Mouse (Mus musculus) ZHBTc4 (cell line): Measurements from ENCODE around the gene Plpp3.
A peak's percentile ranks its signal among the peaks of the same experiment; 100 is the strongest.

Experiments
- DNase-seq: peaks from one replicate; pipeline ENCODE4 v3.0.0-alpha.2; 2011; ENCODE audit warnings: low read depth, low spot score

Plpp3 gene

DNA sequence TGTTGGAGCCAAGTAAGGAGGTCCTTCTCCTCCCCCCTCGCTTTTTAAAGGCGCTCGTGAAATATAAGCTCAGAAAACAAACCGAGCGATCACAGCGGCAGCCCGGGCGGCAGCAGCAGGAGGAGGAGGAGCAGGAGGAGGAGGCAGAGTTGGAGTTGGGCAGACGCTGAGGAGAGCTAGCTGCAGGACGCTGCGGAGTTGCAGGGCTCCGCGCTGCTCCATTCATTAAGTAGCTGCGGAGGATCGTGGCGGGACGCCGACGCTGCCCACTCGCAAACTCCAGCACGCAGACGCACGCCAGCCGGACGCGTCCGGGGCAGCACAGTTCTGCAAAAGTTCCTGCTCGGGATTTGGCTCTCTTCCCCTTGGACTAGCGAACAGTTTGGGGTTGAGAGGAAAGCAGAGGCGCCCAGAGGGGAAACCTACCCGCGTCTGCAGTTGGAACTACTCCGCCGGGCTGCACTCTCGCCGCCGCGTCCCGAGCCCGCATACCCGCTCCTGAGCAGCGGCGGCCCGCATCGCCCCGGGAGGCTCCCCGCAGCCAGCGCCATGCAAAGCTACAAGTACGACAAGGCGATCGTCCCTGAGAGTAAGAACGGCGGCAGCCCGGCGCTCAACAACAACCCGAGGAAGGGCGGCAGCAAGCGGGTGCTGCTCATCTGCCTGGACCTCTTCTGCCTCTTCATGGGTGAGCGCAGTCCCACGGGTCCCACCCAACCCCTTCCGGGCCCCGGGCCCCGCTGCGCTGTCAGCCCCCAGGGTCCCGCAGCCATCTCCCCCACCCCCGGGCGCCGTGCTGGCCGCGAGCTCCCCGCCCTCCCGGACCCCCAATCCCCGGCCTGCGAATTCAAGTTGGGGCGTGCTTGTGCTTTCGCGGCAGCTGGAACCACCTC lies at the start of gene Plpp3:
Gene Plpp3 (plus strand): TSS at position 72 of the 893 bp plus-strand sequence.
- DNase-seq: peak; percentile 84

DNA sequence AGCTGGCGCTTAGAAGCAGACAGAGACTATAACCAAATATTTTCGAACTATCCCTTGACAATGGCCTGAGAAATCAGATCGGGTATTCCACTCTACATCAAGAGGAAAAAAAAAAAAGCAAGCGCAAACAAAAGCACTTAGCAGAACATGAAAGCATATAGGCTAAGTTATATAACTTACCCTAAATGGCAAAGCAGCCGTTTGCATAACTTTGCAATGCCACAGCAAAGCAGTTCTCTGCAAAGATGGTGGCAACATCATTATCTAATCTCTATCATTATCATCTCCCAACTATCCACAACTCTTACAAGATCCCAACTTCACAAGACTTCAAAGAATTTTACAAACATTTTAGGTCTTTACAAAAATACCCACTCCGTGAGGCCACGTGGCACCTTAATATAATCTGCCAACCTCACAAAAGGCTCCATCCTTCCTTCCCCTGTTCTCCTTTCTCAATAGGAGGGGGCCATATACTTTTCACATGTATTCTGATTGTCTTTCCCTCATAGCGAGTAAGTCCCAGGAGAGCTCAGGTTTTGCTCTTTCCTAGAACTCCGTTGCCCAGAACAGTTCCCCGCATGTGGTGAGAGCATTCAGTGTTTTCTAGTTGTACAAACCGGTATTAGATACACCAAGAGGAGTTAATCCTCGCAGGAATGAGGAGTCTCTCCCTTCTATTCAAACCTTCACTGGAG lies 49.1 kb upstream of the Plpp3 start:
- no peak for DNase-seq

DNA sequence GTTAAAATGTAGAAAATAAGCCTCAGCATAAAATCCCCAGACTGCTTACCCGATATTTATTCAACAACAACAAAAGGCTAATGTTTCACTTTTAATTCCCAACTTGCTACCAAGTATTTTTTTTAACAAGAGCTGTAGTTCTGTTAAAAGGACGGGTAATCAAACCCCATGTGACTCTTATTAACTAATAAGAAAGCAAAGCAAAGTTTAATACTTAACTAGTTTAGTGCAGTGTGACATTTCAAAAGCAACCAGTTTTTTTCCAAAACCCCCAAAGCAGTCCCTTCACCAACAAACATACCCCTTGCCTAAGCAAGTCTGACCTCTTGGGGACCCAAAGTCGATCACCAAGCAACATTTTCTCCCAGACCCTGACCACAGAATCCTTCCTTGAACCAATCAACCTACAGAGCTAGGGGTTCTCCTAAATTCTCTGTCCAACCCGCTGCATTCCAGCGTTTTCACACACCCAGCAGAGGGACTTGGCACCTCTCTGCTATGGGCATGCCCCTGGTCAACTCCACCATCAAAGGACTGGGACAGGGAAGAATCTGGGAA lies 48.4 kb upstream of the Plpp3 start:
- DNase-seq: no peak

DNA sequence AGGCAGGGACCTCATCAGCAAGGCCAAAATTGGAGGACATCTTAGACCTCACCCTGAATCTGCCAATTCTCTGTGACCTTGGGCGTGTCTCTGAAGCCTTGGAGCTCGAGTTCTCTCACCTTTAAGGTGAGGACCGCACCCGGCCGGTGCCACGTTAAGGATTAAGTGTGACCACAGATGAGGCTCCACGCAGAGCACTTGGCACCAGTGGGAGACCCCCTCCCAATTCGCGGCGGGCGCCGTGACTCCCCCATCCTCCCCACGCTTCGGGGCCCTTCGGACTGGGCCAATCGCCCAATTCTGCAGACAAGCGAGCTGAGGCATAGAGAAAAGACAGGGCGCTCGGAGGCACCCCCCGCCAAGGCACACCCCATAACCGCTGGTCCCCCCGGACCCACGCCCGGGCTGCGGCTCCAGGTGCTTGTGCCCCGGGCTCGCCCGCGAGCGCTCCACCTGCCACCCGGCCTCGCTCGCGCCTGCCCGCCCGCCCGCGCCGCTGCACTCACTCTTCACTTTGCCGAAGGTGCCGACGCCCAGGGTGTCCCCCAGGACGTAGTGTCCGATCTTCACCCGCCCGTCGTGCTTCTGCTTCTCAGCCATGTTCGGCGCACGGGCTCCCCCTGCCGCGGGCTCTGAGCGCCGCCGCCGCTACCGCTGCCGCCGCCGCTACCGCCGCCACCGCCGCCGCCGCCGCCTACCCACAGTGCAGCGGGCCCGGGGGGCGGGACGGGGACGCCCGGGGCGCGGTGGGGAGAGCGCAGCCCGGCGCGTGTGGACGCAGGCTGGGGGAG lies 47.8 kb upstream of the Plpp3 start, which contains the start of gene Prkaa2:
Gene Prkaa2 (minus strand): TSS at position 692 of the 791 bp plus-strand sequence.
- peak; percentile 74 for DNase-seq

DNA sequence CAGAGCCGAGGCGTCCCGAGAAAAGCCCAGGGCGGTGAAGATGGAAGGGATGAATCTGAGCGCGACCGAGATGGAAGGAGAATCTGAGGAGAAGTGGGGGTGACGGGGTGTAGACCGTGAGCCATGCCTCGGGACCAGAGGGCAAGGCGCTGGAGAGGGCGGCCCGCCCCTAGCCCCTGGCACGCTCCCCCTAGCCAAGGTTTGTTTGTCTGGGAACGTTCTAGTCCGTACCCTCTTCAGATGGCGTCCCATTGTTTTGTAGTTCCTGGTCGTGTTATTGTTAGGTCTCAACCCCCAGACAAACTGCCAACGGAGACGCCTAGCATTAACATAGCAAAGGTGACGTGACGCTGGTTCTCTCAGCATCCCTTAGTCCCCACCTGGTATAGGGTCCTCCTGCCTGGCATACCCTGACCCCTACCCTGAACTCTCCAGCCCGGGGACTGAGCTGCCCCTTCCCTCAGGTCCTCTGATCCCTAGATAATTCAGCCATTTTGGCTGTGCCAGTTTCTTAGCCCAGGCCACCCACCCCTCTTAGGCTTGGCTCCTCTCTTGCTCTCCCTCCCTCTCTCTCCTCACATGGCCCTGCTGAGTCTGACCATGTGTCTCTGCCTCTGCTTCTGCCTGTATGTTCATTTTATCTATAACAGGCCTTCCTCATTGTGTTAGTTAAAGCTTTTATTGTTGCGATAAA lies 47.0 kb upstream of the Plpp3 start:
- no peak for DNase-seq

DNA sequence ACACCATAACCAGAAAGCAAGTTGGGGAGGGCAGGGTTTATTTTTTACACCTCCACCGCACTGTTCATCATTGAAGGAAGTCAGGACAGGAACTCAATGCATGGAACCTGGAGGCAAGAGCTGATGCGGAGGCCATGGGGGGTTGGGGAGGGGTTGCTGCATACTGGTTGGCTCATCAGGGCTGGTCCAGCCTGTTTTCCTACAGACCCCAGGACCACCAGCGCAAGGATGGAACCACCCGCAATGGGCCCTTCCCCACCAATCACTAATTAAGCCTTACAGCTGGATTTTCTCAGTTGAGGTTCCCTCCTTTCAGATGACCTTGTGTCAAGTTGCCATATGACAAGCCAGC lies 46.5 kb upstream of the Plpp3 start:
- no peak for DNase-seq

DNA sequence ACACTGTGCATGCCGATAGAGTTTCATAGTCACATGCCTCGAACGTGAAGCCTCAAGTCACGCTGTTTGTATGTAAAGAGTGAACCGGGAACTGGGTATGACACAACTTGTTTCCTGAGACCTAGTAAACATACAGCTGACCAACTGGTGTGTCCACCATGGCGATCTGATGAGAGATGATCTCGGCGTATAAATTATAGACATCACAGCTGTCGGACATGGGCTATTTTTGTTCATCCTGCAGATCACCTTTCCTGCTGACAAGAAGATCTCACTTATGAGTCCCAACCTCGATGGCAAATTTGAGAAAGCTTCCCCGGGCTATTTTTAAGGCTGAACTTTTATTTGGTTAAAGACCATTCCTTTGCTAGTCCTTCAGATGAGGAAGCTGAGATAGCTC lies 45.4 kb upstream of the Plpp3 start:
- DNase-seq: no peak

DNA sequence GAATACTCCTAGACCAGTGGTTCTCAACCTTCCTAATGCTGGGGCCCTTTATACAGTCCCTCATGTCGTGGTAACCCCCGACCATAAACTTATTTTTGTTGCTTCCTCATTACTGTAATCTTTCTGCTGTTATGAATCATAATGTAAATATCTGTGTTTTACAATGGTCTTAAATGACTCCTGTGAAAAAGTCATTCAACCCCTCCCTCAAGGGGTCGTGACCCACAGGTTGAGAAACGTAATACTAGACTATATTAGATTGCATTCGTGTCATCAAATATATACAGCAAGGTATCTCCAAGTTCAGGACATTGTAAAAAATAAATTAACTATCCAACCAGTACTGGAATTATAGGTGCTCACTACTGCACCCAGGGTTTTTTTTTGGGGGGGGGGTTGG lies 44.1 kb upstream of the Plpp3 start:
- DNase-seq: no peak

DNA sequence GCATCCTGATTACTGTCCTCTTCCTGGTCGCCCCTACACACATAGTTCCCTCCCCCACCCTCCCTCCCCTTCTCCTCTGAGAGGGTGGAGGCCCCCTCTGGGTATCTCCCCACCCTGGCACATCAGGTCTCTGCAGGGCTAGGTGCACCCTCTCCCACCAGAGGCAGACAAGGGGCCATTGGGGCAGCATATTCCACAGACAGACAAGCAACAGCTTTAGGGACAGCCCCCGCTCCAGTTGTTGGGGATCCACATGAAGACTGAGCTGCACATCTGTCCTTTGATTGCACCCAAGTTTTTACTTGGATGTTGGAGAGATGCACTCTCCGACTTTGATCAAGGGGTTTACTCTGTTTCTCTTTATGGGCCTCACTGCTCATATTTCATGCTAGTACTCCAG lies 43.7 kb upstream of the Plpp3 start:
- no peak for DNase-seq

DNA sequence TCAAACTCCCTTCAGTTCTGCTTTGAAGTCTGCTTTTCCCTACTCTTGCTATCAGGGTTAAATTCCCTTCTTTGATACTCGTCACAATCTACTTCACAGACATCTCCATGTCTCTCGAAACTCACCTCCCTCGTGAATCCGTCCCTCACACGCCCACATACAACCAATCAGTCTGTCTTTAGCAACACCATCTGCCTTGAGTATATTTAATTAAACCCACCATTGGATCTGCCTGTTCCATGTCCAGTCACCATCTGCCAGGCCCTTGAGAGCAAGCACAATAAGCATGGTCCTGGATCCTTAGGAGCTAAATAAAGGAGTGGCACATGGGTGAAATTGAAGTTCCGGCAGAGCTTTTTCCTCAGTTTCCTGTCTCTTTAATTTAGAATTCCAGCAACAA lies 36.1 kb upstream of the Plpp3 start:
- DNase-seq: no peak

DNA sequence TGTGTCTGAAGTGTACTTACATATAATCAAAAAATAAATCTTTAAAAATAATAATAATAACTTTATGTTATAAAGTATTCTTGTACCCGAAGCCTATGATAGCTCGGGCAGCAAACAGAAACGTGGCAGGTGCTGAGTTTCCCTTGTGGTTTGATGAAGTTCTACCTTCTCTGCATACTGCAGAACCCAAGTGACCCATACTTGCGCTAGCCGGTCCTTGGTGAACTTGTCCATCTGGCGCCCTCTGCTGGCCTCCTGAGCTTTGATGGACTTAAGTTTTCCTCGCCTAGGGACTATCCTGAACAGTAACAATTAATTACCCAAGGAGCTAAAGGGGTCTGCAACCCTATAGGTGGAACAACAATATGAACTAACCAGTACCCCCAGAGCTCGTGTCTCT lies 34.7 kb upstream of the Plpp3 start:
- peak; percentile 84 for DNase-seq

DNA sequence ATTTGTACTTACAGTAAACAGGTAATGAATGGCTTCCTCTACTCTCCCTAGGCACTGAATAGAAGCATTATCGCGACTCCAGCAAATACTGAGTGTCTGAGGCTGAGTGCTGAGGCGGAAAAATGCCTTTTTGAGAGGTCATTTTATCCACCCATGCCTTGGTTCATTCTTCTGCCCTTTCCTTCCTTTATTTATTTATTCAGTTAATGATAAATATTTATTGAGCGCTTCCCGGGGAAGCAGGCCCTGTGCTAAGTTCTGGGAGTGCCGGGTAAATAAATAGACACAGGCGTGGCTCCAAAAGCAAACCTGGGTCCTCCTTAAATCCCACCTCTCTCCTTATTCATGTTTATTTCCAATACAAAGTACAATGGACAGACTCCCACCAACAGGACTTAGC lies 27.9 kb upstream of the Plpp3 start:
- DNase-seq: no peak

DNA sequence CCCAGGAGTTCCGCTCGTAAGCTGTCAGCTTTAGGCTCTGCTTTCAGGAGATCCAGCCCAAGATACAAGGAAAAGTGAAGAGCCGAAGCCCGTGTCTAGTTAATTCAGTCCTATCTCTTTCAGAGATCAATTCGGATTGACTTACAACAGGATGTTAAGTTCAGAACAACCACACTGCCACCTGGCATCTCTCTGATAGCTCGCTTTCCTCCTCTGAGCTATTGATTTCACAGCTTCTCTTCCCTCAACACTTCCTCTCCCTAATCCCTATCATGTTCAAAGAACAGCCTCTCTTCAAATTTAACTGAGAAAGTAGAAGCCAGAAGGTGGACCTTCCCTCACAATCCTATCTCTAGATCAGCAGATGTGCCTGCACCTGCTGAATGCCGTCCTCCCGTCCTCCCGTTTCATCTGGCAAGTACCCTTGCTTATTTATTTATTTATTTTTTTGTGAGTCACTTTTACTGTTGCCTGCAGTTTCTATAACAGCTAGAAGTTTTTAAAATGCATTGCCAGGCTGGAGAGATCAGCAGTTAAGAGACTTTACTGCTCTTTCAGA lies 25.3 kb upstream of the Plpp3 start:
- DNase-seq: no peak

DNA sequence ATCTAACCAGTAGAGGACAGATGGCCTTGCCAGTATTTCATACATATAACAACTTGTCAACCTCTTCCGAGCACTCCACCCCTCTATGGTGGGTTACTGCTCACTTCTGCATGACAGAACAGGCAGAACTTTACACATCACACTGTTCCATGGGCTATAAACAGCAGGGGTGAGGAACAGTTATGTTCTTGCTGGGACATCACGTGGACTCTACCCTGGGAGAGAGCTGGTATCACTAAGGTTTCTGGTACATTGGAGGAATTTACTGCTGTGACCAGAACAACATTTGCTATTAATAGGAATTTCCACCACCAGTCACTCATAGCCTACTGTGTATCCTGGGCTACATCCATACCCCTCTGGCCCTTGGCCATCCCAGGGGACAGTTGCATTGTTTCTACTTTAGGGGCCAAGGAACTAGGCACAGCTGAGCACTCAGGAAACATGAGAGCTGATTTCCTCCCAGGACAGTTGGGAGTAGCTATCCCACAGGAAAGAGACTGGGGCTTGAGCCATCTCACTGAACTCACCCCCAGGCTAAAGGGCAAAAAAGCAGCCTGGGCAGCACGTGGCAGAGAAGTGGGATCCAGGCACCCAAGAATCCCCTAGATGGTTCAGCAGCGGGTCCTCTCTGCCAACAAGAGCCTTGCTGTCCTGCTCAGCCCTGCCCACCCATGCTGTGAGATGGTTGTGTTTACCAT lies 23.6 kb upstream of the Plpp3 start:
- no peak for DNase-seq

DNA sequence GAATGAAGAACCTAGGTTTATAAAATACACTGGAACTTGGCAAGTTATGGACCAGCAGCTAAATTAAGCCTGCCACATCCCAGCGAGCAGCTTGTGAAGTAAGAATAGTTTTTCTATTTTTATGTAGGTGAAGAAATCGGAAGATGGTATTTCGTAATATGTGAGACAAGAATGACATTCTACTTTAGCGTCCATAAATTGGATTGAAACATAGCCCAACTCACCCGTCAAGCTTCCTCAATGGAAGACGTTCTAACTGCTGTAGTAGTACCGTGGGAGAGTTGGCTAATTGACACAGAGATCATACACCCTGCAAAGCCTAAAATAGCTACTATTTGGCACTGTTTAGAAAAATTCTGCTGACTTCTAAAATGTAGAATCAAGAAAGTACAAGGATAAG lies 7.7 kb upstream of the Plpp3 start:
- DNase-seq: no peak

DNA sequence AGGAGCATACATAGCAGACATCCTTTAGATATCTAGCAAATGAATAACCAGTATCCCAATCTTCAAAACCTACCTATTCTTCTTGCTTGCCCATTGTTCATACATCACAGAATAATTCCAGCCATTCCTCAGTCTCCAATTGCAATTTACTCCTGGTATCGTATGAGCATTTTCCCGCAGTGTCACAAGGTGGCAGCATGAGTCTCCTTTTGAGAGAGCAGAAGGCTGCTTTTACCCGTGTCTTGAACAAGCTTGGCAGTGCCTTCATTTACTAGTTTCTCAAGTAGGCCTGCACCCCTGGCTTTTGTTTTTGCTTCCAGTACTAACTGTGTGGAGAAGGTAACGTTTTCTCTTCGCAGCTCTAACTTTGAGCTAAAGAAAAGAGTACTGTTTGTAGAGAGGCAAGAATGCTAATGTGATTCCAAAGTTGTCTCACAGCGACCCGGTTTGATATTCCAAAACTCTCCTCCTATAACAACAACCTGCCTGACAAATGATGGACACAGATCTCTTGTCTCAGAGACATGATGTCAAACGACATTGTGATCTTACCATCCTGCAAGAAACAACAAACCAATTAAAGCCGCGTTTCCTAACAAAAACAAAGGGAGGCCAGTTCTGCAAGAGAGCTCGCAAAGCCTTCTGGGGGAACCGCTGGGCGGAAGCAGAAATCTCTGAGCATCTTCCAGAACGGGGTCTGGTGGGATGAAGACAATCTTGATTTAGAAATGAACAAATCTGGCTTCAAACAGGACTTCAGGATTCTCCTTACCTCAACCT lies 5.0 kb upstream of the Plpp3 start:
- peak; percentile 86 for DNase-seq

DNA sequence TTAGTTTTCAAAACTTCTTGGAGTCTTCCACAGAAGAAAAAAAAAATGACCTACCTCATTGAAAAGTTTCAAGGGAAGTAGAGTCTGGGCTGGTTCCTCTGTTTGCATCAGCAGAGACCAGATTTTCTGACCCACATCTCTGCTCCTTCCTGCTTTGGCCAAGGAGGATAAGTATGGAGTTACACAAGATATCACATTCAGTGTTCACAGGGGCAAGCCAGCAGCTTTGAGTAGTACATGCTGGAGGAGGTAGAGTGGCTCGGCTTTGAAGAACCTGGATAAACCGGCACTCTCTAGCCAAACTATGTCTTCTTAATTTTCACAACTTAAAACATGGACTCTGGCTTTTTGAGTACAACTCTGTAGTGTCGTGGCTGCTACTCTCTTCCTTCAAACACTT lies 3.9 kb upstream of the Plpp3 start:
- no peak for DNase-seq

DNA sequence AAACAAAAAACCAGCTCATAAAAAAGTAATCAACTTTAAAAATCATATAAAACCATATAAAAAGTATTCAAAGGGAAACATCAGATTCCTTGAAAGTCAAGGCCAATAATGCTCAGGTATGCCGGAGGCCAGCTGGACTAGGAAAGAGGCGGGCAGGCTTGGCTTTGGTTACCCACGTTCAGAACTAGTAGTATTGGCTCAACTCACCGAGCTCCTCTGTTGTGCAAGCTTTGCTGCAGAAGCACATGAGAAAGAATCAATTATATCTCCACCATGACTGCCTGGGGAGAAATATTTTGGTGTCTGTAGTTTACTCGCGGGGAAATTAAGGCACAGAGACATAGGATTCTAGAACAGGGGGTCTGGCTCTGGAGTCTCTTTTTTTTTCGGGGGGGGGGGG lies 866 bp upstream of the Plpp3 start:
- no peak for DNase-seq

DNA sequence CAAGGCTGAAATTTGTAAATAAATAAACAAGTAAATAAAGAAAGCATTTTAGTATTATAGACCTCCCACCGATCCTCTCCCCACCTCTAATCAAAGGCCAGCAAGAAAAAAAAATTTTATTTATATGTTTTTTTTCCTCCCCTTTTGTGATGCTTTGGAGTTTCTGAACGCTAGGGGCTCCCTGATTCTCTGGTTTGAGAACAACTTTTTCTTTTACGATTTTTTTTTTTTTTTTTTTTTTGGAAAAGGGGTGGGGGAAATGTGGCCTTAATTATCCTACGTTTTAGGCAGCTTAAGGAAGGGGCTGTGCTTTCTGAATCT lies 232 bp upstream of the Plpp3 start:
- DNase-seq: no peak

DNA sequence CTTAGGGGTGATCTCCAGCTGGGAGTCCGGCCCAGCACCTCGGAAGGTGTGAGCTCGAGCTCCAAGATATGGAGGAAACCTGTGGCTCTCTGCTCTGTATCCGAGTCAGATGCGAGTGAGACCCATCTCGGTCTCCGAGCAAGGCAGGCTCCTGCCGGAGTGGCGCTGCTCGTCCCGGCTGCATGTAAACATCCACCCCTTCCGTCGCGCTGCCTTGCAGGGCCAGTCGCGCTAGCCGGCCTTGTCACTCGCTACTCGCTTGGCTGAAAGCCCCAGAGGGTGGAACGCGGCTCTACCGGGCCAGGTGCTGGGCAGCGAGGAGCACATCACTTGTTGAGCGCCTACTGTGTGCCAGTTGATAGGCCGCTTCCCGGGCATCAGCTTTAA lies 1.0 kb downstream of the Plpp3 start:
- peak; percentile 82 for DNase-seq
